Mouse (Mus musculus) gastrocnemius, postnatal 4 days (tissue): Measurements from ENCODE around the gene 1700013F07Rik. TPM values are rescaled to one million over a fixed set of nuclear protein-coding genes. Genes with fewer than 3 reads are reported as not detected.

ENCODE experiments used
- microRNA-seq: library from miRNA; unstranded; fragments of <30 nt; microRNA quantifications from one replicate; pipeline ENCODE4 v1.2.0, GENCODE M21; 2021
- total RNA-seq, 2 experiments: library from RNA; stranded (reverse); gene quantifications; 2 replicates each; pipeline ENCODE4 v1.2.3; 2021

Gene 1700013F07Rik
- total RNA-seq, 2 experiments from 2014 or later = not detected

Small RNA genes within 50 kb of the gene (microRNA-seq; reads per million reads assigned to microRNA genes)
- not detected for gene Gm22860

Other genes starting within 250 kb of the 1700013F07Rik start
- not detected for gene Mybphl, start 169.2 kb upstream of the 1700013F07Rik start, total RNA-seq
- gene Psrc1, start 150.3 kb upstream of the 1700013F07Rik start, total RNA-seq = 1 to 10 TPM; 4.1 to 6.0 TPM
- 1 to 10 TPM; 3.0 to 5.9 TPM for gene Celsr2, start 118.6 kb upstream of the 1700013F07Rik start, total RNA-seq
- gene Sars, start 88.9 kb upstream of the 1700013F07Rik start, total RNA-seq = 100 to 1,000 TPM; 107 to 113 TPM
- under 1 TPM in 1 of 2 experiments, not detected in 1; 0.10 TPM for gene 5330417C22Rik, start 2.4 kb downstream of the 1700013F07Rik start, total RNA-seq
- gene Tmem167b, start 28.3 kb downstream of the 1700013F07Rik start, total RNA-seq = 10 to 100 TPM; 31.5 to 34.5 TPM
- 10 to 100 TPM; 20.6 to 20.8 TPM for gene Taf13, start 37.5 kb downstream of the 1700013F07Rik start, total RNA-seq
- 1 to 10 TPM; 7.7 to 8.9 TPM for gene Wdr47, start 57.1 kb downstream of the 1700013F07Rik start, total RNA-seq
- 10 to 100 TPM; 38.2 to 45.0 TPM for gene Clcc1, start 119.8 kb downstream of the 1700013F07Rik start, total RNA-seq
- 10 to 100 TPM; 32.0 to 37.6 TPM for gene Gpsm2, start 188.2 kb downstream of the 1700013F07Rik start, total RNA-seq
- gene Aknad1, start 205.5 kb downstream of the 1700013F07Rik start, total RNA-seq = 1 to 10 TPM; 1.2 to 1.3 TPM